Mouse (Mus musculus): ENCODE results near the gene Ces2a. TPM values are rescaled to one million over a fixed set of nuclear protein-coding genes. Genes with fewer than 3 reads are reported as not detected.

The Ces2a gene
- polyA plus RNA-seq, 1 experiment from 2014 or later: 0.66 TPM

GRCm38 (mm10) chr8:104757621-104758020 is 23.8 kb downstream of the Ces2a start:
- Histone ChIP-seq H3K27me3 (ENCODE audit: control insufficient read depth, insufficient read depth, low read length) (no peaks in the 10 kb centered on the region), H3K4me1 (ENCODE audit: control insufficient read depth, insufficient read depth, low read length) (no peaks in the 10 kb centered on the region), H3K36me3 (ENCODE audit: control insufficient read depth, insufficient read depth) (no peaks in the 10 kb centered on the region), H3K27ac (ENCODE audit: low read length) (no peak overlapping the region), H3K4me3 (ENCODE audit: low read length) (no peak overlapping the region), H3K9me3 (replicated peaks; ENCODE audit: control insufficient read depth, low read length) (no peaks in the 10 kb centered on the region), H3K9ac (ENCODE audit: low read length) (no peak overlapping the region), H3K4me2 (ENCODE audit: low read depth, low read length) (no peak overlapping the region)
- ATAC-seq (replicated peaks; ENCODE audit: extremely low read depth, insufficient read depth, low FRiP score): no peak
- WGBS: 60% methylated on average over 1 of the region's 1 CpGs

GRCm38 (mm10) chr8:104758209-104758608 is 24.4 kb downstream of the Ces2a start:
- no peak overlapping the region for H3K9ac ChIP-seq (ENCODE audit: low read length)
- H3K4me2 ChIP-seq (ENCODE audit: low read depth, low read length): no peak overlapping the region
- no peaks in the 10 kb centered on the region for H3K9me3 ChIP-seq (replicated peaks; ENCODE audit: control insufficient read depth, low read length)
- WGBS: 94% methylated on average over 2 of the region's 2 CpGs
- ATAC-seq (replicated peaks; ENCODE audit: extremely low read depth, insufficient read depth, low FRiP score): no peak
- H3K4me3 ChIP-seq (ENCODE audit: low read length): no peak overlapping the region
- H3K27ac ChIP-seq (ENCODE audit: low read length): no peak overlapping the region
- no peaks in the 10 kb centered on the region for H3K36me3 ChIP-seq (ENCODE audit: control insufficient read depth, insufficient read depth)
- no peaks in the 10 kb centered on the region for H3K27me3 ChIP-seq (ENCODE audit: control insufficient read depth, insufficient read depth, low read length)
- no peaks in the 10 kb centered on the region for H3K4me1 ChIP-seq (ENCODE audit: control insufficient read depth, insufficient read depth, low read length)

GRCm38 (mm10) chr8:104761126-104761525 is 27.3 kb downstream of the Ces2a start:
- no peak overlapping the region for H3K9ac ChIP-seq (ENCODE audit: low read length)

GRCm38 (mm10) chr8:104766485-104766884 is 32.7 kb downstream of the Ces2a start:
- Histone ChIP-seq H3K4me2 (ENCODE audit: low read depth, low read length) (no peak overlapping the region), H3K9me3 (replicated peaks; ENCODE audit: control insufficient read depth, low read length) (no peaks in the 10 kb centered on the region), H3K9ac (ENCODE audit: low read length) (no peak overlapping the region), H3K27me3 (ENCODE audit: control insufficient read depth, insufficient read depth, low read length) (no peaks in the 10 kb centered on the region), H3K4me3 (ENCODE audit: low read length) (no peak overlapping the region), H3K36me3 (ENCODE audit: control insufficient read depth, insufficient read depth) (no peaks in the 10 kb centered on the region), H3K27ac (ENCODE audit: low read length) (no peak overlapping the region), H3K4me1 (ENCODE audit: control insufficient read depth, insufficient read depth, low read length) (no peaks in the 10 kb centered on the region)
- no peak for ATAC-seq (replicated peaks; ENCODE audit: extremely low read depth, insufficient read depth, low FRiP score)
- 55% methylated on average over 4 of the region's 4 CpGs for WGBS

More at GRCm38 (mm10) chr8:104761126-104761525, 27.3 kb downstream of the Ces2a start:
- WGBS: 68% methylated on average over 4 of the region's 4 CpGs
- Histone ChIP-seq H3K4me1 (ENCODE audit: control insufficient read depth, insufficient read depth, low read length) (no peaks in the 10 kb centered on the region), H3K27ac (ENCODE audit: low read length) (no peak overlapping the region), H3K4me2 (ENCODE audit: low read depth, low read length) (no peak overlapping the region), H3K4me3 (ENCODE audit: low read length) (no peak overlapping the region), H3K27me3 (ENCODE audit: control insufficient read depth, insufficient read depth, low read length) (no peaks in the 10 kb centered on the region), H3K9me3 (replicated peaks; ENCODE audit: control insufficient read depth, low read length) (no peaks in the 10 kb centered on the region), H3K36me3 (ENCODE audit: control insufficient read depth, insufficient read depth) (no peaks in the 10 kb centered on the region)
- ATAC-seq (replicated peaks; ENCODE audit: extremely low read depth, insufficient read depth, low FRiP score): no peak

- Histone ChIP-seq H3K9ac (ENCODE audit: low read length) (no peak overlapping the region), H3K36me3 (ENCODE audit: control insufficient read depth, insufficient read depth) (no peaks in the 10 kb centered on the region), H3K4me3 (ENCODE audit: low read length) (no peak overlapping the region), H3K4me2 (ENCODE audit: low read depth, low read length) (no peak overlapping the region), H3K27ac (ENCODE audit: low read length) (no peak overlapping the region), H3K9me3 (replicated peaks; ENCODE audit: control insufficient read depth, low read length) (no peaks in the 10 kb centered on the region), H3K27me3 (ENCODE audit: control insufficient read depth, insufficient read depth, low read length) (no peaks in the 10 kb centered on the region), H3K4me1 (ENCODE audit: control insufficient read depth, insufficient read depth, low read length) (no peaks in the 10 kb centered on the region)
- WGBS: 87% methylated on average over 3 of the region's 3 CpGs
- no peak for ATAC-seq (replicated peaks; ENCODE audit: extremely low read depth, insufficient read depth, low FRiP score)
These were observed 36.6 kb downstream of the Ces2a start for GRCm38 (mm10) chr8:104770365-104770764.

GRCm38 (mm10) chr8:104787049-104787448 is 53.2 kb downstream of the Ces2a start:
- Histone ChIP-seq H3K4me3 (ENCODE audit: low read length) (no peak overlapping the region), H3K9me3 (replicated peaks; ENCODE audit: control insufficient read depth, low read length) (no peaks in the 10 kb centered on the region), H3K9ac (ENCODE audit: low read length) (no peak overlapping the region), H3K27me3 (ENCODE audit: control insufficient read depth, insufficient read depth, low read length) (no peaks in the 10 kb centered on the region), H3K4me2 (ENCODE audit: low read depth, low read length) (no peak overlapping the region), H3K27ac (ENCODE audit: low read length) (no peak overlapping the region), H3K4me1 (ENCODE audit: control insufficient read depth, insufficient read depth, low read length) (no peaks in the 10 kb centered on the region), H3K36me3 (ENCODE audit: control insufficient read depth, insufficient read depth) (no peaks in the 10 kb centered on the region)
- WGBS: 38% methylated on average over 1 of the region's 1 CpGs
- no peak for ATAC-seq (replicated peaks; ENCODE audit: extremely low read depth, insufficient read depth, low FRiP score)

- no peaks in the 10 kb centered on the region for H3K9me3 ChIP-seq (replicated peaks; ENCODE audit: control insufficient read depth, low read length)
- no peak overlapping the region for H3K27ac ChIP-seq (ENCODE audit: low read length)
- no peaks in the 10 kb centered on the region for H3K36me3 ChIP-seq (ENCODE audit: control insufficient read depth, insufficient read depth)
- 74% methylated on average over 2 of the region's 2 CpGs for WGBS
- H3K4me3 ChIP-seq (ENCODE audit: low read length): no peak overlapping the region
- no peak overlapping the region for H3K4me2 ChIP-seq (ENCODE audit: low read depth, low read length)
- no peak overlapping the region for H3K9ac ChIP-seq (ENCODE audit: low read length)
- no peaks in the 10 kb centered on the region for H3K27me3 ChIP-seq (ENCODE audit: control insufficient read depth, insufficient read depth, low read length)
- no peaks in the 10 kb centered on the region for H3K4me1 ChIP-seq (ENCODE audit: control insufficient read depth, insufficient read depth, low read length)
- no peak for ATAC-seq (replicated peaks; ENCODE audit: extremely low read depth, insufficient read depth, low FRiP score)
These were observed 55.1 kb downstream of the Ces2a start for GRCm38 (mm10) chr8:104788929-104789328.

- no peak overlapping the region for H3K27ac ChIP-seq (ENCODE audit: low read length)
- H3K9me3 ChIP-seq (replicated peaks; ENCODE audit: control insufficient read depth, low read length): no peaks in the 10 kb centered on the region
- no peak overlapping the region for H3K4me2 ChIP-seq (ENCODE audit: low read depth, low read length)
- no peaks in the 10 kb centered on the region for H3K4me1 ChIP-seq (ENCODE audit: control insufficient read depth, insufficient read depth, low read length)
- H3K27me3 ChIP-seq (ENCODE audit: control insufficient read depth, insufficient read depth, low read length): no peaks in the 10 kb centered on the region
- WGBS: 39% methylated on average over 3 of the region's 3 CpGs
- ATAC-seq (replicated peaks; ENCODE audit: extremely low read depth, insufficient read depth, low FRiP score): no peak
- H3K9ac ChIP-seq (ENCODE audit: low read length): no peak overlapping the region
- no peaks in the 10 kb centered on the region for H3K36me3 ChIP-seq (ENCODE audit: control insufficient read depth, insufficient read depth)
- H3K4me3 ChIP-seq (ENCODE audit: low read length): no peak overlapping the region
These were observed 56.3 kb downstream of the Ces2a start for GRCm38 (mm10) chr8:104789886-104790680.
